Comparison of ENCODE assay signal across 8 mouse cellular contexts in the genomic region with DNA sequence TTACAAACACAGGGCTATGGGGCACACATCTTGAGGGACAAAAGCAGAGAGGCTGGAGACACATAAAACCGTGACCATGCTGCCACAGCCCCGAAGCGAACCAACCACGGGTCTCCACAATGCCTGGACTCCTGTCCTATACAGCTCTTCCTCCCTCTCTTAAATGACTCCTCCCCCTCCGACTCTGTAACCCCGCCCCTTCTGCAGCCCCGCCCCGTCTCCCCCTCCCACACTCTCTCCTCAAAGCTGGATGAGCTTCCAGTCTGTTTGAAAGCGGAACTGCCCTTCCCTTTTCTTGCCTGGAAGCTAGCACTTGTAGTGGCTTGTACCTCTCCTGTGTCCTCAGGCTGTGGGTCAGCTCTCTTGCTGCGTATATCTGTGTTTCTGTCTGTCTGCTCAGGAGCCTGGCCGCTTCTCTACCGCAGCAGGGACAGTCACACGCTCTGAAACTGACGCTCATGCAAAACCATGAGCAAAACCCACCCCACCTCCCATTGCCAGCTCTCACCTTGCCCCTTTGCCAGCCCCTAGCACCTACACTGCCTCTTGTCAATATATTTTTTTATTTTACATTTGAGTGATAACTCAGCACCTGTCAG. TPM values are rescaled to one million over a fixed set of nuclear protein-coding genes. Genes with fewer than 3 reads are reported as not detected.
A peak's percentile ranks its signal among the peaks of the same experiment; 100 is the strongest.
DNase-seq lines count a peak whose midpoint lies in the region; ATAC-seq and TF ChIP-seq lines count a peak whose summit lies in the region.

No protein-coding gene starts in this region.

- TF ChIP-seq CTCF in bone marrow macrophage, adult 2 months (IDR thresholded peaks at IDR 0.05; ENCODE audit: low read depth, low read length) = no peak

- H3K36me3 ChIP-seq in intestine, embryonic 15.5 days = no peaks in the 10 kb centered on the region
- no peaks in the 10 kb centered on the region for H3K36me3 ChIP-seq in midbrain, embryonic 13.5 days

- H3K4me1 ChIP-seq in bone marrow macrophage, adult 2 months (ENCODE audit: control insufficient read depth, insufficient read depth, low read length) = peaks cover 2% of the 10 kb centered on the region; the same call in 1 of the 2 replicates
- peaks cover 6% of the 10 kb centered on the region; the same call in 1 of the 2 replicates for H3K4me1 ChIP-seq in intestine, embryonic 15.5 days (replicated peaks)
- H3K4me1 ChIP-seq in midbrain, embryonic 13.5 days (replicated peaks) = no peaks in the 10 kb centered on the region

- no peak overlapping the region for H3K27ac ChIP-seq in bone marrow macrophage, adult 2 months (ENCODE audit: insufficient read depth, low read depth, low read length)
- H3K27ac ChIP-seq in intestine, embryonic 15.5 days = no peak overlapping the region
- no peak overlapping the region for H3K27ac ChIP-seq in midbrain, embryonic 13.5 days

- no peak overlapping the region for H3K9ac ChIP-seq in intestine, embryonic 15.5 days
- H3K9ac ChIP-seq in midbrain, embryonic 13.5 days (replicated peaks) = no peak overlapping the region

- DNase-seq in gastrocnemius, postnatal 25 days = peak; percentile 45
- DNase-seq in gastrocnemius, adult 18-20 months (ENCODE audit: low spot score) = no peak
- DNase-seq in cerebellum, postnatal 14 days = no peak
- no peak for DNase-seq in adrenal gland, postnatal 25 days
- no peak for DNase-seq in left cerebral cortex, adult 9 months (ENCODE audit: low spot score in 2 of 2)

- peak; percentile 84 for ATAC-seq in intestine, embryonic 15.5 days
- ATAC-seq in midbrain, embryonic 13.5 days = no peak

- H3K27me3 ChIP-seq in intestine, embryonic 15.5 days (replicated peaks) = peaks cover 12% of the 10 kb centered on the region
- H3K27me3 ChIP-seq in midbrain, embryonic 13.5 days = peaks cover 13% of the 10 kb centered on the region

- H3K4me2 ChIP-seq in intestine, embryonic 15.5 days (replicated peaks) = peak overlapping the region; percentile 43
- peak overlapping the region; percentile 31 for H3K4me2 ChIP-seq in midbrain, embryonic 13.5 days (replicated peaks)

- H3K4me3 ChIP-seq in bone marrow macrophage, adult 2 months (ENCODE audit: insufficient read depth, low read length) = peak overlapping the region; percentile 27; the same call in 1 of the 2 replicates
- H3K4me3 ChIP-seq in intestine, embryonic 15.5 days (replicated peaks) = no peak overlapping the region; the same call in 1 of the 2 replicates
- H3K4me3 ChIP-seq in midbrain, embryonic 13.5 days (replicated peaks) = no peak overlapping the region

- WGBS in intestine, embryonic 15.5 days = 11% methylated on average over 14 of the region's 14 CpGs
- WGBS in midbrain, embryonic 13.5 days = 10% methylated on average over 14 of the region's 14 CpGs

- TF ChIP-seq POLR2A in bone marrow macrophage, adult 2 months (IDR thresholded peaks at IDR 0.05; ENCODE audit: borderline replicate concordance, low read depth, low read length) = no peak

- H3K9me3 ChIP-seq in intestine, embryonic 15.5 days = no peaks in the 10 kb centered on the region
- no peaks in the 10 kb centered on the region for H3K9me3 ChIP-seq in midbrain, embryonic 13.5 days

RNA-seq across cellular contexts. Expression of a gene that starts 5.7 kb away (rescaled TPM):
- total RNA-seq in gastrocnemius, postnatal 25 days (2021) = 1,000 to 10,000 TPM; 1,440 to 1,520 TPM
- 1,000 to 10,000 TPM; 1,684 to 1,873 TPM for total RNA-seq in gastrocnemius, adult 18-20 months (2021)
- 0.11 TPM in 1 of 2 replicates, not detected in the other for polyA plus RNA-seq in bone marrow macrophage, adult 2 months (2012; ENCODE audit: insufficient read depth, insufficient read length, missing spikeins)
- 1.3 TPM in 2 replicates for polyA plus RNA-seq in intestine, embryonic 15.5 days (2015; fragmentation: Nextera tagmentation; extraction: Ambion mirVana)
- 0.04 and 0.08 TPM in 2 replicates for polyA plus RNA-seq in midbrain, embryonic 13.5 days (2015; fragmentation: Nextera tagmentation; extraction: Ambion mirVana)
- total RNA-seq in adrenal gland, postnatal 25 days (2021) = 0.95 and 1.0 TPM in 2 replicates

RNA-seq across cellular contexts. Expression of a gene that starts 21.7 kb away (rescaled TPM):
- total RNA-seq in gastrocnemius, postnatal 25 days (2021) = 1 to 10 TPM; 7.3 to 9.3 TPM
- total RNA-seq in gastrocnemius, adult 18-20 months (2021) = 1 to 10 TPM; 6.9 to 7.2 TPM
- polyA plus RNA-seq in bone marrow macrophage, adult 2 months (2012; ENCODE audit: insufficient read depth, insufficient read length, missing spikeins) = 3.3 and 4.7 TPM in 2 replicates
- 6.6 and 8.0 TPM in 2 replicates for polyA plus RNA-seq in intestine, embryonic 15.5 days (2015; fragmentation: Nextera tagmentation; extraction: Ambion mirVana)
- 7.2 and 7.6 TPM in 2 replicates for polyA plus RNA-seq in midbrain, embryonic 13.5 days (2015; fragmentation: Nextera tagmentation; extraction: Ambion mirVana)
- 17.9 and 18.1 TPM in 2 replicates for total RNA-seq in adrenal gland, postnatal 25 days (2021)

RNA-seq across cellular contexts. Expression of a gene that starts 41.1 kb away (rescaled TPM):
- total RNA-seq in gastrocnemius, postnatal 25 days (2021) = under 1 TPM; 0.33 to 0.48 TPM
- under 1 TPM; 0.23 to 0.33 TPM for total RNA-seq in gastrocnemius, adult 18-20 months (2021)
- polyA plus RNA-seq in bone marrow macrophage, adult 2 months (2012; ENCODE audit: insufficient read depth, insufficient read length, missing spikeins) = not detected in 2 replicates
- 1.1 and 1.3 TPM in 2 replicates for polyA plus RNA-seq in intestine, embryonic 15.5 days (2015; fragmentation: Nextera tagmentation; extraction: Ambion mirVana)
- 0.35 TPM in 1 of 2 replicates, not detected in the other for polyA plus RNA-seq in midbrain, embryonic 13.5 days (2015; fragmentation: Nextera tagmentation; extraction: Ambion mirVana)
- 0.43 and 0.57 TPM in 2 replicates for total RNA-seq in adrenal gland, postnatal 25 days (2021)

RNA-seq across cellular contexts. Expression of a gene that starts 50.1 kb away (rescaled TPM):
- total RNA-seq in gastrocnemius, postnatal 25 days (2021) = 10 to 100 TPM; 18.7 to 24.5 TPM
- total RNA-seq in gastrocnemius, adult 18-20 months (2021) = 10 to 100 TPM; 32.9 to 38.0 TPM
- 32.1 and 32.3 TPM in 2 replicates for polyA plus RNA-seq in bone marrow macrophage, adult 2 months (2012; ENCODE audit: insufficient read depth, insufficient read length, missing spikeins)
- 109 and 126 TPM in 2 replicates for polyA plus RNA-seq in intestine, embryonic 15.5 days (2015; fragmentation: Nextera tagmentation; extraction: Ambion mirVana)
- polyA plus RNA-seq in midbrain, embryonic 13.5 days (2015; fragmentation: Nextera tagmentation; extraction: Ambion mirVana) = 155 and 159 TPM in 2 replicates
- total RNA-seq in adrenal gland, postnatal 25 days (2021) = 49.2 and 54.6 TPM in 2 replicates

Comparison
In these comparisons a context has a peak if more than half of its experiments do, and no peak if none do; other contexts are left out.
1. RNA of a gene that starts 5.7 kb away (total RNA-seq): 1,684 to 1,873 TPM in gastrocnemius, adult 18-20 months and 1,440 to 1,520 TPM in gastrocnemius, postnatal 25 days; 0.95 to 1.0 TPM in adrenal gland, postnatal 25 days; every median in the first group is over 100 times any median in the second.